In the genomic region with DNA sequence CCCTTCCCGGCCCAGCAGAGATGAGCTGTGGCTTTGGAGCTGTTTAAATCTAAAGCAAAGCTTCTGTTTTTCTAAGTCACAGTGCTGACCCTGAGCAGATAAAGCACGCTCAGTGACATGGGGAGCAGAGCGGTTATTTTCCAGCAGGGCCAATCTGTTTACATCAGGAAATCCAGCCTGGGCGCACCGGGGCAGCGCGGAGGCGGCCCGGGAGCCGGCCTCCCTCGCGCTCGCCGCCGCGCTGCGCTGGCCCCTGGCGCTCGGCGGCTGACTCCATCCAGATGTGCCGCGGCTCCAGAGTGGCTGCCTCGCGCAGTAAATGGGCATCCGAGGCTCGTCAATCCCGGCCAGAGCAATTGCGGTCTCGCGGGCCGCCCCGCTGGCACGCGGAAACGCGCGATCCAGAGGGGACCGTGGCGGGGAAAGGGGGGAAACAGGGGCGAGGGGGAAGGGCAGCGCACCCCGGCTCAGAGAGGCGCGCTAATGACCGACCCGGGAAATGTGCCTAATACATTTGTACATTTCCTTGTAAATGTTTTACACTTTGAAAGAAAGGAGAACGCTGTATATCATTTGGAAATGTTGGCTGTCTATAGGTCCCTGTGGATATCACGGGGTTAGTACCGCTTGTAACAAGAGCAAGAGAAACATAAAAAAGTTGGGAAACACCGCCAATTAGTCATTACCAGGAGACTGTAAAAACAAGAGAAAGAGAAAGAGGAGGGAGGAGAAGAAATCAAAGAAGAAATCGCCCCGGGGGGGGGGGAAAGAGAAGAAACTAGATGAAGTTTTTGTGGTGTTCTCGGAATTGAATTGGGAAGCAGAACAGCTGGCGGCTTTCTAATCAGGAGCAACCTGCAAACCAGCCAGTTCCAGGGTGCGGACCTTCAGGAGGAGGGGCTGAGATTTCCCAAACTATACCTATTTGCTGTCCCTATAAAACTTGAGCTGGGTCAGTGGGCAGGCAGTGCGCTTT, we compare ENCODE assay signal across 9 mouse cellular contexts.
DNase-seq lines count a peak whose midpoint lies in the region; ATAC-seq lines count a peak whose summit lies in the region.
"Had no signal": no experiment of that assay in that cellular context is flagged by ENCODE, and none has a peak within 500 bp of the region (broad histone marks: within the 10 kb centered on the region; RNA-seq: fewer than 3 reads in every experiment).

No protein-coding gene starts in this region.

- H3K36me3 ChIP-seq in intestine, embryonic 15.5 days: no peaks in the 10 kb centered on the region
- H3K36me3 ChIP-seq in liver, embryonic 15.5 days (replicated peaks): no peaks in the 10 kb centered on the region

- peak; percentile 92 for ATAC-seq in intestine, embryonic 15.5 days
- no peak for ATAC-seq in liver, embryonic 15.5 days (ENCODE audit: insufficient read depth)

- peak overlapping the region; percentile 89 for H3K4me2 ChIP-seq in intestine, embryonic 15.5 days (replicated peaks)
- H3K4me2 ChIP-seq in liver, embryonic 15.5 days: peak overlapping the region; percentile 56

- DNase-seq in adipocyte (ENCODE audit: low spot score): peak; percentile 60
- peak; percentile 75 for DNase-seq in embryo, embryonic 10 days (ENCODE audit: low spot score)
- peak; percentile 23 to 42 for DNase-seq in gastrocnemius, postnatal 36 days
- peak; percentile 50 for DNase-seq in ovary, postnatal 10 days (ENCODE audit: low spot score)
- no peak for DNase-seq in cerebellum, adult 18-20 months
- DNase-seq in layer of hippocampus, adult 11-12 months (ENCODE audit: low spot score): no peak

- H3K9ac ChIP-seq in intestine, embryonic 15.5 days: peak overlapping the region; percentile 60
- no peak overlapping the region for H3K9ac ChIP-seq in liver, embryonic 15.5 days

- peaks cover 4% of the 10 kb centered on the region; the same call in 1 of the 2 replicates for H3K27me3 ChIP-seq in intestine, embryonic 15.5 days (replicated peaks)
- H3K27me3 ChIP-seq in liver, embryonic 15.5 days: peaks cover 23% of the 10 kb centered on the region

- WGBS in intestine, embryonic 15.5 days: 2% methylated on average over 56 of the region's 56 CpGs
- WGBS in liver, embryonic 15.5 days (ENCODE audit: insufficient replicate concordance): 1% methylated on average over 56 of the region's 56 CpGs

- H3K9me3 ChIP-seq in intestine, embryonic 15.5 days: no peaks in the 10 kb centered on the region
- no peaks in the 10 kb centered on the region for H3K9me3 ChIP-seq in liver, embryonic 15.5 days (replicated peaks)

- H3K4me1 ChIP-seq in intestine, embryonic 15.5 days (replicated peaks): peaks cover 5% of the 10 kb centered on the region; the same call in 1 of the 2 replicates
- H3K4me1 ChIP-seq in liver, embryonic 15.5 days (replicated peaks): no peaks in the 10 kb centered on the region

- H3K27ac ChIP-seq in intestine, embryonic 15.5 days: peak overlapping the region; percentile 81
- H3K27ac ChIP-seq in liver, embryonic 15.5 days (replicated peaks): no peak overlapping the region

- intact Hi-C loops in gastrocnemius, postnatal 36 days (cut with DNase I): no loop called here

- peak overlapping the region; percentile 51 for H3K4me3 ChIP-seq in intestine, embryonic 15.5 days (replicated peaks)
- peak overlapping the region; percentile 37 for H3K4me3 ChIP-seq in liver, embryonic 15.5 days (replicated peaks)
- H3K4me3 ChIP-seq: erythroblast, embryonic 14.5 days had no signal

Comparison
In these comparisons a context has a peak if more than half of its experiments do, and no peak if none do; other contexts are left out.
1. DNase-seq: peak in adipocyte (single experiment), embryo, embryonic 10 days (single experiment), gastrocnemius, postnatal 36 days (2 of 2) and ovary, postnatal 10 days (single experiment); none in cerebellum, adult 18-20 months (0 of 2) and layer of hippocampus, adult 11-12 months (single experiment).